Mouse (Mus musculus) C2C12 (cell line): Measurements from ENCODE around the gene Gm3045. TPM values are rescaled to one million over a fixed set of nuclear protein-coding genes. Genes with fewer than 3 reads are reported as not detected.

ENCODE experiments used
- H3K27me3 ChIP-seq: one replicate; pipeline ENCODE4 v1.6.1; 2011; ENCODE audit not compliant: control insufficient read depth, insufficient read depth, insufficient read length
- H3K36me3 ChIP-seq: one replicate; pipeline ENCODE4 v1.6.1; 2011; ENCODE audit not compliant: control insufficient read depth, insufficient read depth
- H3K4me3 ChIP-seq: one replicate; pipeline ENCODE4 v1.5.1; 2011; ENCODE audit warnings: mild to moderate bottlenecking, control low read depth; ENCODE audit not compliant: poor library complexity, insufficient read depth, severe bottlenecking
- H3K79me2 ChIP-seq: one replicate; pipeline ENCODE4 v1.6.1; 2011; ENCODE audit not compliant: control insufficient read depth, insufficient read depth
- H3K79me3 ChIP-seq: one replicate; pipeline ENCODE4 v1.6.1; 2011; ENCODE audit warnings: low read depth, control low read depth
- H3ac ChIP-seq: one replicate; pipeline ENCODE3; 2011; ENCODE audit warnings: low read depth; ENCODE audit not compliant: control insufficient read depth, insufficient read length
- CEBPB ChIP-seq: IDR thresholded peaks from one replicate; pipeline ENCODE4 v1.6.1; 2011; ENCODE audit warnings: low read depth, mild to moderate bottlenecking, control low read depth, moderate library complexity
- CTCF ChIP-seq: IDR thresholded peaks from one replicate; pipeline ENCODE4 v1.5.1; 2011; ENCODE audit not compliant: control insufficient read depth, insufficient read depth, insufficient read length
- FOSL1 ChIP-seq: IDR thresholded peaks from one replicate; pipeline ENCODE4 v1.8.0; 2011; ENCODE audit warnings: mild to moderate bottlenecking, low read length; ENCODE audit not compliant: poor library complexity, insufficient read depth, severe bottlenecking
- MAX ChIP-seq: IDR thresholded peaks from one replicate; pipeline ENCODE4 v1.6.1; 2011; ENCODE audit warnings: mild to moderate bottlenecking, control low read depth
- MYOD1 ChIP-seq: IDR thresholded peaks from one replicate; pipeline ENCODE4 v1.6.1; 2011; ENCODE audit warnings: low read depth; ENCODE audit not compliant: control insufficient read depth, insufficient read length
- MYOG ChIP-seq: IDR thresholded peaks from one replicate; pipeline ENCODE4 v1.6.1; 2011; ENCODE audit not compliant: control insufficient read depth, insufficient read length; ENCODE audit errors: extremely low read depth
- USF1 ChIP-seq: IDR thresholded peaks from one replicate; pipeline ENCODE4 v1.6.1; 2011; ENCODE audit warnings: low read depth, mild to moderate bottlenecking, control low read depth, moderate library complexity
- long read RNA-seq, 2 experiments: library from polyadenylated mRNA; unstranded; transcript quantifications; one replicate each; pipeline ENCODE4 v2.0.0; 2019 to 2020
- polyA plus RNA-seq: library from polyadenylated mRNA; unstranded; fragments of >200 nt; fragmentation: generic; extraction: Trizol; gene quantifications from one replicate; pipeline ENCODE4 v1.2.1, GENCODE M21; 2012; ENCODE audit warnings: missing spikeins

Gm3045 gene
- polyA plus RNA-seq = not detected
- long read RNA-seq, experiment 1 = 0 reads
- long read RNA-seq, experiment 2 = 0 reads

- Histone ChIP-seq H3K79me3 (no peaks in the 10 kb centered on the region), H3ac (no peak within 1 kb of the TSS), H3K27me3 (peaks cover 10% of the 10 kb centered on the region), H3K4me3 (no peak within 1 kb of the TSS), H3K79me2 (no peaks in the 10 kb centered on the region), H3K36me3 (no peaks in the 10 kb centered on the region)
- TF ChIP-seq USF1 (no peak), MAX (no peak), MYOD1 (no peak), CEBPB (no peak), MYOG (no peak), CTCF (no peak), FOSL1 (no peak)
Measured at GRCm38 (mm10) chr13:56426365-56426764, at the start of gene Gm3045. Gene Gm3045 (plus strand): TSS chr13:56426594.

DNA sequence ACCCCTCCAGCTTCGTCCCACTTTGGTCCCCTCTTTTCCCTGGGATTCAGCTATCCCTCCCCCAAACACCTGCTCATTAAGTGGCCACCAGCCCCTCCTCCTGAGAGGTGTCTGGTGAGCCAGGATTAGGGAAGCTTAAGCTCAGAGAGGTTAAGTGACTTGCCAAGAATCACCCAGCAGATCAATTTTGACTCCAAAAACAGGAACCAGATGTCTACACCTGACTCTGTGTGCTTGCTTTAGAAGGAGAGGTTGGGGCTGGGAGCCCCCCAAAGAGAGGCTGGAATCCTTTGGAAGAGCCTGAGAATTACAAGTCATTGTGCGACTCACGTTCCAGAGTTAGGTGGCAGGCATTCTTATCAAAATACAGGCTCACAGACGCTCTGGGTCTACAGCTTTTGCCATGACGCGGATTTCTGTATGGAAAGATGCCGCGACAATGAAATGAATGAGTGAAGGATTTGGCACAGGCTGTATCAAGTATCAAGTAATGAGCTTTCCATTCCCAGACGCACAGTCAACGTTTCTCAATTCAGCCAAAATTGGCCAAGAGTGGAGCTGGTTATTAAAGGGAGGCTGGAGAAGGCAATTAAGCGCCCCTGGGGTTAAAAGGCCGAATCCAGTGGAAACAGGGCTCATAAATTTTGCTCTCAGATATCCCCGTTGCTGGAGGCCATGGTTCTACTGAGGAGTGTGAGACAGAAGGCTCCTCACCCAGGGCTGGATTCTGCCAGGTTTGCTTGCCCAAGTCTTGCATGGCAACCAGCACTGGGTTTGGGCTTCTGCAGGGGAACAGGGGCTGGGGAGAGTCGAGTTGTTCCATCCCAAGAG lies 45.3 kb upstream of the Gm3045 start:
- Histone ChIP-seq H3K4me3 (no peak overlapping the region), H3K79me2 (no peaks in the 10 kb centered on the region), H3ac (no peak overlapping the region), H3K79me3 (no peaks in the 10 kb centered on the region), H3K27me3 (no peaks in the 10 kb centered on the region), H3K36me3 (no peaks in the 10 kb centered on the region)
- no peak for TF ChIP-seq MYOD1

DNA sequence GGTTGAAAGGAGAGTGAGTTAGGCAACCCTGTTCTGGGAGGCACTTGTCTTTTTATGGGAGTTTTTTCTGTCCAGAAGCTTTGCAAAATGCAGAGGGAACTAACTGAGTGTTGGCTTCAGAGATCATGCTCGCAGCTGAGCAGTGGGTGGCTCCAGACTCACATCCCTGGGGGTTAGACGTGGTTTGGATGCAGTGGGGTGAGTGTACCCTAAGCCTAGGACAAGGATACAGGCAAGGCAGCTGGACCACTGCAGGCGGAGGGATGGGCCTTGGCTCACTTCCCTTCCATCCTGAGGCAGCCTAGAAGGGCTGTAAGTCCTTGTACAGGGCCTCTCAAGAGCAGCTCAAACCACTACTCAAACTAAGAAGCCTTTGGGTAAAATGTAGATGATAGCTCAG lies 43.0 kb upstream of the Gm3045 start:
- peaks cover 5% of the 10 kb centered on the region for H3K27me3 ChIP-seq
- H3K36me3 ChIP-seq = no peaks in the 10 kb centered on the region
- no peak for TF ChIP-seq MAX
- TF ChIP-seq MYOG = no peak
- TF ChIP-seq CEBPB = no peak
- TF ChIP-seq CTCF = no peak
- TF ChIP-seq USF1 = no peak
- TF ChIP-seq FOSL1 = no peak
- TF ChIP-seq MYOD1 = no peak
- no peaks in the 10 kb centered on the region for H3K79me2 ChIP-seq
- H3K4me3 ChIP-seq = no peak overlapping the region
- no peaks in the 10 kb centered on the region for H3K79me3 ChIP-seq
- no peak overlapping the region for H3ac ChIP-seq

DNA sequence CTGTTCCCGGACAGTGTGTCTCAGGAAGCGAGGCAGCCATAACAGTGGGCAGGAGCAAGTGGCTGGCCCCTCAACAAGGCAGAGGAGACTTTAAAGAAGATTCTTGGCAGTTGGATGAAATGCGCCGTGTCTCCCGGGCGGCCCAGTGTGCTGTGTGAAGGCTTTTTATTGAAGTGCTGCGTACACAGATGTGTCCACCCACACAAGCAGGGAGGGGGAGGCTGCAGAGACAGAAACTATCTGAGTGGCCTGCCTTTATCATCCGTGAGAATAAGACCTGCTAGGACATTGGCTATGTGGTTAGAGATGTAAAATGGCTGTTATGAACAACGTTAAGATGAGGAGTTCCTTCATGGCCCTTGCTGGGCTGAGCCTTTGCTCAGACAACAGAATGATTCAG lies 40.0 kb upstream of the Gm3045 start:
- Histone ChIP-seq H3K79me2 (no peaks in the 10 kb centered on the region), H3K79me3 (no peaks in the 10 kb centered on the region), H3K36me3 (no peaks in the 10 kb centered on the region), H3K27me3 (peaks cover 5% of the 10 kb centered on the region), H3K4me3 (no peak overlapping the region), H3ac (no peak overlapping the region)
- TF ChIP-seq CTCF = no peak
- no peak for TF ChIP-seq CEBPB
- TF ChIP-seq USF1 = no peak
- TF ChIP-seq MAX = no peak
- no peak for TF ChIP-seq MYOG
- TF ChIP-seq MYOD1 = no peak
- TF ChIP-seq FOSL1 = no peak

DNA sequence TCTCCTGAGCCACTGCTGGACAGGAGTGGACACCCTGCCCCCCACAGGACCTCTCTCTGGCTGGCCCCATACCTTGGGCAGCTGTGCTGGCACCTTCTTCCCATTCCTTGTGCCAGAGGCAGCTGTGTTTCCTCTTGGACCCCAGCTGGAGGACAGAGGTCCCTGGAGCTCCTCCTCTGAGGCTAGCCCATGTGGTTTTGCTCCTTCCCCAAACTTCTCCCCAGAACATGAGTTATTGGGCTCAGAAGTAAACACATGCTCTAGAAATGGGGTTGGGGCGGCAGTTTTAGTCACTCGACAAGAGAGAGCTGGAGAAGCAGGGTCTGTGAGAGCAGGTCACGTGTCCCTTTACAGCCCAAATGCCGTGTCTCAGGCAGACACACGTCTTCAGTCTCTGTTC lies 39.0 kb upstream of the Gm3045 start:
- no peak overlapping the region for H3ac ChIP-seq
- H3K36me3 ChIP-seq = no peaks in the 10 kb centered on the region
- no peak for TF ChIP-seq FOSL1
- TF ChIP-seq CTCF = no peak
- no peaks in the 10 kb centered on the region for H3K79me2 ChIP-seq
- H3K4me3 ChIP-seq = no peak overlapping the region
- H3K27me3 ChIP-seq = peaks cover 8% of the 10 kb centered on the region
- H3K79me3 ChIP-seq = no peaks in the 10 kb centered on the region

- Histone ChIP-seq H3ac (no peak overlapping the region), H3K79me3 (no peaks in the 10 kb centered on the region), H3K27me3 (peaks cover 11% of the 10 kb centered on the region), H3K79me2 (no peaks in the 10 kb centered on the region), H3K36me3 (no peaks in the 10 kb centered on the region), H3K4me3 (no peak overlapping the region)
- TF ChIP-seq USF1 = no peak
- TF ChIP-seq CEBPB = no peak
- TF ChIP-seq CTCF = no peak
- no peak for TF ChIP-seq MYOD1
- no peak for TF ChIP-seq MAX
Measured at GRCm38 (mm10) chr13:56388042-56388441, 38.4 kb upstream of the Gm3045 start.
